Mouse (Mus musculus): ENCODE measurements around the gene Igfbp5. TPM values are rescaled to one million over a fixed set of nuclear protein-coding genes. Genes with fewer than 3 reads are reported as not detected.

The Igfbp5 gene
- total RNA-seq, 2 experiments from 2014 or later = 111 to 142 TPM

DNA sequence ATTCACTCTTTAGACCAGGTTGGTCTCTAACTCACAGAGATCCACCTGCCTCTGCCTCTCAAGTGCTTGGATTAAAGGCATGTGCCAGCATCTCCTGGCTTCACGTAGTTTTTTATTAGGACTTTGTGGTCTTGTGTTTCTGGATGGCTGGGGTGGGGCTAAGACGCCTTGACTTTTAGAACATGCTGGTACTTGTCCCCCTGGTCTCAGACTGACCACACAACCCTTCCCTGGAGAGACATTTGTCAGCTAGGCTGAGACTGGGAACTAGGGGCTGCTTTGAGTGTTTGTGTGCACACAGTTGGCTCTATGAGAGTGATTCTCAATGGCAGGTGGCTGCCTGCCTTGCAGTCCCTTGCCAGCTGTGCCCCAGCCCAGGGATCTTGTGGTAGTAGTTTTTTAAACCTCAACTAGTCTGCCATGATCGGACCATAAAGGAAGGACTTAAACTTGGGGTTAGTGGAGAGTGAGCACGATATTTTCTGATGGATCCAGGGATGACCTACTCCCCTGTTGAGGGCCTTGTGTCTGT lies 26.8 kb downstream of the Igfbp5 start:
- no peak for DNase-seq (ENCODE audit: low spot score in 2 of 2)

DNA sequence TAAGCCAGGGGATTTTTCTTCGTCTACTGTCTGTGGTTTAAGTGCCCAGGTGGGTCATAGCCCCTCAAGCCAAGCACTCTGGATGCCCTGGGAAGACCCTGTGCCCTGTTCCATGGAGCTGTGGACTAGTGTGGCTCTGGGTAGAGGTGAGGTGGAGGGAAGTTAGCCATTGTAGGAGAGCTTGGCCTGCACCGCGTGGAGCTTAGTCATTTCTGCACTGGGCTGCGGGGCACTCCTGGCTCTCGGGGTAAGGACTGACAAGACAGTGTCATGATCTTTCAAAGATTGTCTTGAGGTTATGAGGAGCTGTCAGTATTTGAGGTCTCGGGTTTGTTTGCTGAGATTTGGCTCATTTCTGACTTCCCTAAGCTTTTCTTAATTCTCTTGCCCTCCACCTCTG lies 30.0 kb downstream of the Igfbp5 start:
- no peak for DNase-seq (ENCODE audit: low spot score in 2 of 2)

DNA sequence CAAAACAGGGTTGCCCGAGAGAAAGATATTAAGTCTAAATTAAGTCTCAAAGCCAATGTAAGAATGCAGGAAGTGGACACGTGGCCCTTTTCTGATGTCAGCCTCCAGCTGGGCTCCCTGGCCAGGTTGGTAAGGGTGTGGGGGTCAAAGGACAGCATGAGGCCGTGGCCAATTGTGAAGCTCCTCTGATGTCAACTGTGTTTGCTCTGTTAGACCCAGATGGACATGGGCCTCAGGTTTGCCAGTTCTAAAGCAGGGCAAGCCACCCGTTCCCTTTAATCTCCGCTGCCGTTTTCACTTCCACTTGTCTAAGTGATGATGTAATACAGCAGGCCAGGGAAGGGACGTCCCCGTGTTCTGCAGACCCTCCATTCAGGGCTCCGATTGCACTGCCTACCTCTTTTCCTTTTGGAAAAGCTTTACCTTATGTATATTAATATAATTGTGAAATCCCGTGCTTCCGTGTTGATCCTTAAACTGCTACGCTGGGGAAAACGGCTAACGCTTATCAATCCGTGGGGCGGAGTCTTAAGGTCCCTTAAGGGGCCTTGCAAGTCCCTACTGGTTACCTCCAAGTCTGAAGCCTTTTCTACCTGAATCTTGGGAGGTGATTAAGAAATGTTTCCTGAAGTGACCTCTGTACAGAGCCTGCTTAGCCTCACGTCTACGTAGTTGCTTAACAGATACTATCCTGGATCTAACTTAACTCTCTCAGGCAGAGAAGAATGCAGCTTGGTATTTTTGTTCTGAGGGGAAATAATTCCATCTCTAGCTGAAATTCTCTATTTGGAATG lies 31.8 kb downstream of the Igfbp5 start:
- no peak for DNase-seq (ENCODE audit: low spot score in 2 of 2)

DNA sequence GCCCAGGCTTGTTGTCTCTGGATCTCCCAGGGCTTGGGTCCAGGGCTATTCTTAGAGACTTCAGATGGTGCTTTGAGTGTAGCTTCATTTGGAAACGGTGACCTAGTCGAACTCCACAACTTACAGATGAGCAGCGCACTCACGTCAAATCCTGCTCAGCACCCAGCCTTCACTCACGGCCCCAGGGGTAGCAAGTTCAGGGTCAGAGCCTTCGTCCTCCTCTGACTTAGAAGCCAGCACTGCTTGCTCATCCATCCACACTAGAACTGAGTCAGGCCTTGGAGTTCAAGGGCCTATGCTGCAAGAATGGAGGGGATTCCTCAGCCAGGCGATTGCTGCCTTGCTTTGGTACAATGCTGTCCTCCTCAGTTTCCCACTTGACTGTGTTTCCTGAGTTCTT lies 34.9 kb downstream of the Igfbp5 start:
- no peak for DNase-seq (ENCODE audit: low spot score in 2 of 2)

- DNase-seq (ENCODE audit: low spot score in 2 of 2) = no peak
Measured at GRCm38 (mm10) chr1:72839356-72839755, 35.3 kb downstream of the Igfbp5 start.

DNA sequence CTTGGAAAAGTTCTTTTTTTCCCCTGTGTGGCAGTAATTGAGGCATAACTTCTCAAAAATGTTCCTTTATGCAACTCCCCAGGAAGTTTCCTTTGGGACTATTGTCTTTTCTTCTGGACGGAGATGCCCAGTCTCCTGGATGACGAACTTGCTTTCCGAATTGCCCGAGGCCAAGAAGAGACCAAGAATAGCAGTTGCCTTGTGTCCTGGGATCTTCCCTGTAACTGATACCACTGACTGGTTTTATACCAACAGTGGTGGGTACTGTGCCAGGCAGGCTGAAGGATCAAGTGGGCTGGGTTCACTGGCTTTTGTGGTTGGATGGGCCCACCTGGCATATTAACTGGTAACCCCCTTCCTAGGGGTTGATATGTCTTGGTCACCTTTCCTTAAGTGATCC lies 41.1 kb downstream of the Igfbp5 start:
- DNase-seq (ENCODE audit: low spot score in 2 of 2) = no peak

GRCm38 (mm10) chr1:72832715-72833153 lies 42.0 kb downstream of the Igfbp5 start:
- no peak for DNase-seq (ENCODE audit: low spot score in 2 of 2)

- DNase-seq (ENCODE audit: low spot score in 2 of 2) = no peak
Measured at GRCm38 (mm10) chr1:72830485-72830884, 44.2 kb downstream of the Igfbp5 start.

DNA sequence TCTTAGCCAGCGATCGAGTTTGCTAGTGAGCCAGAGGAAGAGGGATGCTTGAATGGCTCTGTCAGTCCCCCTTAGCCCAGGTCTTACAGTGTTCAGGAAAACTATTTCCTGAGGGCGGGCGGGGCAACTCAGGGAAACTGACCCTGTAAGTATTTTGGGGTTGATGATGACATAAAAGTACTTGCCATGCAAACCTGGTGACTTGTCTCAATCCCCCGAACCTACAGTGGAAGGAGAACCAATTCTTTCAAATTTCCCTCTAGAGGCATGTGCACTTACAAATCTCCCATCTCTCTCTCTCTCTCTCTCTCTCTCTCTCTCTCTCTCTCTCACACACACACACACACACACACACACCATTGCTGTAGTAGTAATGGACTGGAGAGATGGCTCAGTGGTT lies 45.8 kb downstream of the Igfbp5 start:
- DNase-seq (ENCODE audit: low spot score in 2 of 2) = no peak

GRCm38 (mm10) chr1:72827411-72828315 lies 47.0 kb downstream of the Igfbp5 start:
- no peak for DNase-seq (ENCODE audit: low spot score in 2 of 2)

DNA sequence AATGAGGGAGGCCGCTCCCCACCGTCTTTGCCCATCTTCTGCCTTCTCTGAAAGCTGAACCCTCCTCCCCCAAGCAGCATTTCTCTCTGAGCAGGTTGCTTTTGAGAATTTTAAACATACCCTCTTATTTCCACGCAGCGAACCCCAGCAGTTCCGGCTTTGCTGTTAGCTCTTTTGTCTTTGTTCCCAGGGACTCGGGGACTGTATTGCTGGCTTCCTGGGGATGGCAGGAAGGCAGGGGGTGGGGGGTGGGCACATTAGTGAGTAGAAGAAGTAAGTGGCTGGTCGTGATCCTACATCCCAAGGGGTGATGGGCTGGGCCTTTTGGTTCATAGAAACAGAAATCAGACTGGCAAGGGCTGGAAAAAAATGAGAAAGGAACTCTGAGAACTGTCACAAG lies 47.8 kb downstream of the Igfbp5 start:
- no peak for DNase-seq (ENCODE audit: low spot score in 2 of 2)

DNA sequence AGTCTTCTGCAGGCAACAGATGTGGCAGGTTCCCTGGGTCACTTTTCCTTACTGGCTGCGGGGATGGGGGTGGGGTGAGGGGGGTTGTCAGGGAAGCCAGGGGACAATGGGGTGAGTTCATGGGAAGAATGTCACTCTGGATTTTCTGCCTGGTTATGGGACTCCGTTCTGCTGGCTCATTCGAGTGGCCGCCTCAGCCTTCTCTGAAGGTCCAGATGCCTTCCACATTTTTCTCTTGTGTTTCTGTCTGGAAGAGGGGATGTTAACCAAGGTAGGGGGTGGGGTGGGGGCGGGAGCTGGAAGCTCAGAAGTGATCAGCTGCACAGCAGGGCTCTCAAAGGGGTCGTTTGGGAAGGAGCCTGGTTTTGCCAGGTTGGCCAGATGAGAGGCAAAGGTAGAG lies 48.2 kb downstream of the Igfbp5 start:
- DNase-seq (ENCODE audit: low spot score in 2 of 2) = no peak

- no peak for DNase-seq (ENCODE audit: low spot score in 2 of 2)
Measured at GRCm38 (mm10) chr1:72825921-72826320, 48.8 kb downstream of the Igfbp5 start.

GRCm38 (mm10) chr1:72825286-72825685 lies 49.4 kb downstream of the Igfbp5 start:
- no peak for DNase-seq (ENCODE audit: low spot score in 2 of 2)

- no peak for DNase-seq (ENCODE audit: low spot score in 2 of 2)
Measured at GRCm38 (mm10) chr1:72824707-72825101, 50.0 kb downstream of the Igfbp5 start.

GRCm38 (mm10) chr1:72823751-72824706 lies 50.7 kb downstream of the Igfbp5 start, which contains the start of gene Igfbp2:
Gene Igfbp2, plus strand, starts transcription at chr1:72824503.
- DNase-seq (ENCODE audit: low spot score in 2 of 2) = no peak

GRCm38 (mm10) chr1:72822893-72823292 lies 51.8 kb downstream of the Igfbp5 start:
- no peak for DNase-seq (ENCODE audit: low spot score in 2 of 2)

DNA sequence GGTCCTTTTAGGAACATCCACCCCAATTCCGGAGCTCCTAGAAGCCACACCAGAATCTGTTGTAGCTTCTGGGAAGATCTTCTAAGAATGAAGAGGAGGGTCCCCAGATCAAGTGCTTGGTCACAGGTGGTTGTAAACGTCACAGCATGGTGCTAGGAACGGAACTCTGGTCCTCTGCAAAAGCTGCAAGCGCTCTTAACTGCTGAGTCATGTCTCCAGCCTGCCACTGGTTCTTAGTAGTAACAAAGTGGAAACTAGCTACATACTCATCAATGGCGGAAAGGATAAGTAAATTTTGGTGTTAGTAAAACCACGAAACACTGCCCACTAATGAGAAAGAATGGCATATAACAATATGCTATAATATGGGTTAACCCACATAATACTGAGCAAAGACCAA lies 54.7 kb downstream of the Igfbp5 start:
- DNase-seq (ENCODE audit: low spot score in 2 of 2) = no peak

- DNase-seq (ENCODE audit: low spot score in 2 of 2) = no peak
Measured at GRCm38 (mm10) chr1:72815616-72816015, 59.1 kb downstream of the Igfbp5 start.

- DNase-seq (ENCODE audit: low spot score in 2 of 2) = no peak
Measured at GRCm38 (mm10) chr1:72815184-72815583, 59.5 kb downstream of the Igfbp5 start.

All from adrenal gland, postnatal 4 days (tissue).